ENCODE assay signal across 19 mouse cellular contexts in genomic region chr3:73435241-73435640, GRCm38 (mm10).
A peak's percentile ranks its signal among the peaks of the same experiment; 100 is the strongest.
DNase-seq lines count a peak whose midpoint lies in the region; ATAC-seq lines count a peak whose summit lies in the region.
"Had no signal": no experiment of that assay in that cellular context is flagged by ENCODE, and none has a peak within 500 bp of the region (broad histone marks: within the 10 kb centered on the region; RNA-seq: fewer than 3 reads in every experiment).

No protein-coding gene starts in this region.

- no peaks in the 10 kb centered on the region for H3K9me3 ChIP-seq in liver, embryonic 12.5 days (replicated peaks)
- H3K9me3 ChIP-seq: embryonic facial prominence, embryonic 10.5 days; forebrain, embryonic 15.5 days; G1E; heart, embryonic 13.5 days; intestine, embryonic 15.5 days had no signal

- H3K36me3 ChIP-seq in liver, embryonic 12.5 days, result no peaks in the 10 kb centered on the region
- H3K36me3 ChIP-seq: embryonic facial prominence, embryonic 10.5 days; forebrain, embryonic 15.5 days; G1E; heart, embryonic 13.5 days; intestine, embryonic 15.5 days had no signal

- H3K9ac ChIP-seq in liver, embryonic 12.5 days, result no peak overlapping the region
- H3K9ac ChIP-seq: forebrain, embryonic 15.5 days; heart, embryonic 13.5 days; hindbrain, embryonic 14.5 days; intestine, embryonic 15.5 days had no signal

- H3K4me1 ChIP-seq in liver, embryonic 12.5 days, result no peaks in the 10 kb centered on the region
- H3K4me1 ChIP-seq: embryonic facial prominence, embryonic 10.5 days; forebrain, embryonic 15.5 days; heart, embryonic 13.5 days; intestine, embryonic 15.5 days had no signal

- intact Hi-C loops in left cerebral cortex, postnatal 4 days (cut with DNase I), result no loop called here
- intact Hi-C loops in left cerebral cortex, postnatal 25 days (cut with DNase I), result no loop called here

- H3K4me3 ChIP-seq in liver, embryonic 12.5 days, result no peak overlapping the region
- H3K4me3 ChIP-seq: embryonic facial prominence, embryonic 10.5 days; forebrain, embryonic 15.5 days; heart, embryonic 13.5 days; intestine, embryonic 15.5 days had no signal

- WGBS in liver, embryonic 12.5 days (ENCODE audit: insufficient replicate concordance), result 51% methylated on average over 2 of the region's 2 CpGs

- H3K4me2 ChIP-seq in liver, embryonic 12.5 days, result no peak overlapping the region
- H3K4me2 ChIP-seq: forebrain, embryonic 15.5 days; heart, embryonic 13.5 days; hindbrain, embryonic 14.5 days; intestine, embryonic 15.5 days had no signal

- no peak overlapping the region for H3K27ac ChIP-seq in liver, embryonic 12.5 days
- H3K27ac ChIP-seq: embryonic facial prominence, embryonic 10.5 days; forebrain, embryonic 15.5 days; heart, embryonic 13.5 days; hindbrain, embryonic 14.5 days; intestine, embryonic 15.5 days had no signal

- H3K27me3 ChIP-seq in liver, embryonic 12.5 days (replicated peaks), result no peaks in the 10 kb centered on the region
- H3K27me3 ChIP-seq: forebrain, embryonic 15.5 days; heart, embryonic 13.5 days; intestine, embryonic 15.5 days had no signal

- no peak for ATAC-seq in megakaryocyte-erythroid progenitor cell, adult 5-6 weeks (replicated peaks; ENCODE audit: low FRiP score, low TSS enrichment, poor library complexity, severe bottlenecking)
- ATAC-seq in liver, embryonic 12.5 days, result no peak
- ATAC-seq: activated CD4-positive, CD25-positive, alpha-beta regulatory T cell, adult 4 months; forebrain, embryonic 15.5 days; intestine, embryonic 15.5 days had no signal

- peak; percentile 14 to 20 for DNase-seq in cerebellum, postnatal 10 days
- DNase-seq in cerebellum, postnatal 4 days (ENCODE audit: low spot score in 2 of 2), result no peak
- DNase-seq in left cerebral cortex, postnatal 4 days, result peak; percentile 2
- no peak for DNase-seq in left cerebral cortex, postnatal 25 days (ENCODE audit: low spot score in 2 of 2)
- DNase-seq in R1 (ENCODE audit: low read depth, low spot score), result peak; percentile 78
- DNase-seq: adrenal gland, postnatal 14 days; cerebellum, adult 2 months; gastrocnemius, postnatal 36 days; heart, adult 11 months; kidney, adult 18-20 months had no signal

Comparison
In these comparisons a context has a peak if more than half of its experiments do, and no peak if none do; other contexts are left out.
1. DNase-seq: peak in cerebellum, postnatal 10 days (2 of 2), left cerebral cortex, postnatal 4 days (single experiment) and R1 (single experiment); none in cerebellum, postnatal 4 days (0 of 2) and left cerebral cortex, postnatal 25 days (0 of 2).